Mouse (Mus musculus): Measurements from ENCODE around the gene Zc3h18.

DNA sequence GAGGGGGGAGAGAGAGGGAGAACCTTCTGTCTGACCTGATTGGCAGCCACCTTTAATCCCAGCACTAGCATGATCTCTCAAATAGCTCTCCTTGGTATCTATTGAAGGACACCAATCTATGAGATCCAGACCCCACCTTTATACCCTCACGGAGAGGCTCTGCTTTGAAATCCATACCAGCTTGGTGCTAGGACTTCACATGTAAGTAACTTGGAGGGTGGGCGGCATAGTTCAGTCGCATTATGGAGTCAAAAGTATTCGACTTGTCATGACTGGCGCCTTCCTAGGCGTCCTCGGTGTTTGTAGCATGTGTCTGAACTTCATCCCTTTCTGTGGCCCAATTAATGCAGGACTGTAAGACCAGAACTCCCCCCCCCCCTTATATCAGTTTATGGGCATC lies 1.1 kb upstream of the Zc3h18 start:
- no peak for TF ChIP-seq CTCF (IDR thresholded peaks at IDR 0.05; ENCODE audit: borderline replicate concordance, insufficient read depth, low read length)
- TF ChIP-seq POLR2A (IDR thresholded peaks at IDR 0.05; ENCODE audit: low read depth, low read length) = no peak
